Mouse (Mus musculus) forebrain, embryonic 15.5 days (tissue): ENCODE data around the gene Klhl13. TPM values are rescaled to one million over a fixed set of nuclear protein-coding genes. Genes with fewer than 3 reads are reported as not detected.

Experiments
- ATAC-seq: fragments of 200-750 bp; cut with Nextera tagmentation; replicated peaks from 2 replicates; pipeline ENCODE4 v1.8.0; 2017; ENCODE audit warnings: mild to moderate bottlenecking, moderate TSS enrichment, moderate library complexity
- H3K27ac ChIP-seq: fragments of 300-500 bp; sonication (generic); replicated peaks from 2 replicates; pipeline ENCODE4 v1.5.1; 2015; ENCODE audit warnings: mild to moderate bottlenecking, inconsistent platforms
- H3K27me3 ChIP-seq: fragments of 300-500 bp; sonication (generic); 2 replicates; pipeline ENCODE4 v1.6.1; 2015; ENCODE audit warnings: inconsistent platforms
- H3K36me3 ChIP-seq: fragments of 300-500 bp; sonication (generic); 2 replicates; pipeline ENCODE4 v1.6.1; 2015; ENCODE audit warnings: mild to moderate bottlenecking, inconsistent platforms
- H3K4me1 ChIP-seq: fragments of 300-500 bp; sonication (generic); 2 replicates; pipeline ENCODE4 v1.6.1; 2015; ENCODE audit warnings: inconsistent platforms
- H3K4me2 ChIP-seq: fragments of 300-500 bp; sonication (generic); replicated peaks from 2 replicates; pipeline ENCODE4 v1.6.1; 2015; ENCODE audit warnings: mild to moderate bottlenecking, inconsistent platforms
- H3K4me3 ChIP-seq: fragments of 300-500 bp; sonication (generic); 2 replicates; pipeline ENCODE4 v1.5.1; 2015; ENCODE audit warnings: mild to moderate bottlenecking, inconsistent platforms
- H3K9ac ChIP-seq: fragments of 300-500 bp; sonication (generic); replicated peaks from 2 replicates; pipeline ENCODE4 v1.6.1; 2015; ENCODE audit warnings: mild to moderate bottlenecking, inconsistent platforms
- H3K9me3 ChIP-seq: fragments of 300-500 bp; sonication (generic); 2 replicates; pipeline ENCODE4 v1.6.1; 2016; ENCODE audit warnings: inconsistent platforms
- WGBS: fragments of 180-500 bp; shearing (Covaris S2); methylation state at CpG from one replicate; pipeline ENCODE4 v1.1.7; 2015; ENCODE audit warnings: mixed read lengths; 5-methylcytosine and 5-hydroxymethylcytosine counted together
- polyA plus RNA-seq: library from polyadenylated mRNA; unstranded; fragments of >200 nt; fragmentation: Nextera tagmentation; extraction: Ambion mirVana; gene quantifications from 2 replicates; pipeline ENCODE4 v1.2.1, GENCODE M21; 2015

Gene Klhl13
- polyA plus RNA-seq, 1 experiment from 2014 or later: 99.6 TPM

- 44% methylated on average over 1 of the region's 1 CpGs for WGBS
These were observed 97.3 kb downstream of the Klhl13 start for GRCm38 (mm10) chrX:23267601-23268000.

DNA sequence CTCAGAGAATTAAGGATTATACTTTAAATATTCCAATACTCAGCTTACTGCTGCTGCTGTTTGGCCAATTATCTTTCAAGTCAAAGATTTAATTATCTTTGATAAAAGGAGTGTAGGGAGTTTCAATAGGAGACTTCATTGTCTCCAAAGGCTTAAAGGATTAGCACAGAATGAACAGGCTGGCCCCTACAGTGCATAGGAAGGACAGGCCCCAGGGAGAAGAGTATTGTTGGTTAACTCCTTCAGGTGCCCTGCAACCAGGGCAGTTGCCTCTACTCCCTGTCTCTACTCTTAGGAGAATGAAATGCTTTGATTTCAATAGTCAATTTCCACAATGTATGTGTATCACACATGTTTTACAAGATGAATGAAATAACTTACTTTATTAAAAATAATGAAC is 116.1 kb downstream of the Klhl13 start:
- no peak for ATAC-seq
- H3K4me3 ChIP-seq: no peak overlapping the region
- no peak overlapping the region for H3K9ac ChIP-seq
- H3K4me1 ChIP-seq: no peaks in the 10 kb centered on the region
- no peak overlapping the region for H3K4me2 ChIP-seq
- H3K27ac ChIP-seq: no peak overlapping the region
- no peaks in the 10 kb centered on the region for H3K9me3 ChIP-seq
- no peaks in the 10 kb centered on the region for H3K27me3 ChIP-seq
- no peaks in the 10 kb centered on the region for H3K36me3 ChIP-seq

More at GRCm38 (mm10) chrX:23267601-23268000, 97.3 kb downstream of the Klhl13 start:
- 0 out of 2 replicates have a peak, but pooled peaks cover 3% of the 10 kb centered on the region for H3K9me3 ChIP-seq
- no peaks in the 10 kb centered on the region for H3K4me1 ChIP-seq
- no peak for ATAC-seq
- H3K36me3 ChIP-seq: no peaks in the 10 kb centered on the region
- no peaks in the 10 kb centered on the region for H3K27me3 ChIP-seq
- no peak overlapping the region for H3K4me3 ChIP-seq
- no peak overlapping the region for H3K4me2 ChIP-seq
- no peak overlapping the region for H3K9ac ChIP-seq
- no peak overlapping the region for H3K27ac ChIP-seq
